Mouse (Mus musculus) heart, postnatal 0 days (tissue): ENCODE data around the gene Kncn.

Experiments used
- CTCF ChIP-seq: IDR thresholded peaks from 2 replicates; pipeline ENCODE4 v1.5.1; 2016; ENCODE audit warnings: antibody characterized with exemption, control low read depth, low read depth
- EP300 ChIP-seq: IDR thresholded peaks from 2 replicates; pipeline ENCODE4 v1.6.1; 2016; ENCODE audit warnings: antibody characterized with exemption, low read depth

DNA sequence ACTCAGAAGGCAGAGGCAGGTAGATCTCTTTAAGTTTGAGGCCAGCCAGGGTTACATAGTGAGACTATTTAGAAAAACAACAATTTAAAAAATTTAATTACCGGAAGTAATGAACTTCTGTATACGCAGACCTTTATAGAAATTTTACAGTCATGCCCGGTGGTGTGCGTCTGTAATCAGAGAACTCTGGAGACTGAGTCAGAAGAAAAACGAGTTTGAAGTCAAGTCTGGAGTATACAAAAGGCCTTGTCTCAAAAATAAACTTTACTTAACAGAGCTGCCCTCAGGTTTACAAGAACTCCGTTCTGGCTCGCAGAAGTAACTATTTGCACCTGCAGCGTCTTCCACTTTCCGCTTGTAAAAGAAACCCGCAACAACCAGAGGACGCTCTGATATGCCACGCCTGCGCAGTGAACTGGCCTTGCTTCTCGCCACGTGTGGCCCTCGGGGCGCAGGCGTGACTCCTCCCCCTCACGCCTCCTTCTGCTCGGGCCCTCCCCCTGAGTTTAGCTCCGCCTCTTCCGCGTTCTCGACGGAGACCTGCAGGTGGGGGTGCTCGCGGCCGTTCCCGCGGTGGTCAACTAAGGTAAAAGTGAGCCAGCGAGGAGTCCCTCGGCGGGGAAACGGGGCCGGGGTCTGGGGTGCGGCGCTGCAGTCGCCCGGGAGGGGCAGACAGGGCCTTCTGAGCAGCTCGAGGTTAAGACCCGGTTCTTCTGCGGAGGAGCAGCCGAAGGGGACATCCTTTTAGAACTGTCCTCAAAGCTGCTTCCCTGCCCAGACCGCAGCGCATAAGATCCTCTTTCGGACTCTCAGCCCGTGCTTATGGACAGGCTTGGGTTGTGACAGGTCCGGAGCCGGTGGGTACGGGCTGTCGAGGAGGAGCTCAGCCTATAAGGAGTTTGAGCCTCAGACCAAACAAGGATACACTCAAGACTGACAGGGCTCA lies 45.2 kb upstream of the Kncn start, which contains the start of gene Mknk1:
- no peak for TF ChIP-seq EP300
- TF ChIP-seq CTCF = no peak
